Mouse (Mus musculus): Measurements from ENCODE around the gene Ccdc171.

DNA sequence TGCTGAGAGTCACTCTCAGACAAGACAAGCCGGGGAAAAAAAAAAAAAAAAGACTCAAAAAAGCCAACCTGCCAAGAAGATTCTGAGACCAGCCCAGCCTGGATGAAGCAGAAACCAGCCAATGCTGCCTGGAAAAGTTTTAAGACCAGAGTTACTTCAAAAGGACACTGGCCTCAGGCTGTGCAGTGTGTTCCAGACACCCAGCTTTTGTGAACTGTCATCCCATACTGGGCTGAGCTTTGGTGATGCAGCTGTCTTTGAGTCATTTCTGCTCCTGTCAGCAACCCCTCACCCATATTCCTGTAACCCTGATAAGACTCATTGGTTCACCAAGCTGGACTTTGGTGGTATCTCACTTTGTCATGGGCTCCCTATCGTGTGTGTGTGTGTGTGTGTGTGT is 12.7 kb upstream of the Ccdc171 start:
- TF ChIP-seq CTCF (IDR thresholded peaks at IDR 0.05) = no peak
- no peak for TF ChIP-seq EP300 (IDR thresholded peaks at IDR 0.05)

All from lung, postnatal 0 days (tissue).